Mouse (Mus musculus) C2C12 (cell line): ENCODE results near the gene Papln.

Experiments
- CEBPB ChIP-seq: IDR thresholded peaks from one replicate; pipeline ENCODE4 v1.6.1; 2011; ENCODE audit warnings: low read depth, mild to moderate bottlenecking, control low read depth, moderate library complexity
- CTCF ChIP-seq: IDR thresholded peaks from one replicate; pipeline ENCODE4 v1.5.1; 2011; ENCODE audit not compliant: control insufficient read depth, insufficient read depth, insufficient read length
- FOSL1 ChIP-seq: IDR thresholded peaks from one replicate; pipeline ENCODE4 v1.8.0; 2011; ENCODE audit warnings: mild to moderate bottlenecking, low read length; ENCODE audit not compliant: poor library complexity, insufficient read depth, severe bottlenecking
- MAX ChIP-seq: IDR thresholded peaks from one replicate; pipeline ENCODE4 v1.6.1; 2011; ENCODE audit warnings: mild to moderate bottlenecking, control low read depth
- MYOD1 ChIP-seq: IDR thresholded peaks from one replicate; pipeline ENCODE4 v1.6.1; 2011; ENCODE audit warnings: low read depth; ENCODE audit not compliant: control insufficient read depth, insufficient read length
- MYOG ChIP-seq: IDR thresholded peaks from one replicate; pipeline ENCODE4 v1.6.1; 2011; ENCODE audit not compliant: control insufficient read depth, insufficient read length; ENCODE audit errors: extremely low read depth
- USF1 ChIP-seq: IDR thresholded peaks from one replicate; pipeline ENCODE4 v1.6.1; 2011; ENCODE audit warnings: low read depth, mild to moderate bottlenecking, control low read depth, moderate library complexity

- TF ChIP-seq CTCF: no peak
- no peak for TF ChIP-seq MAX
- TF ChIP-seq USF1: no peak
- no peak for TF ChIP-seq FOSL1
- no peak for TF ChIP-seq CEBPB
- no peak for TF ChIP-seq MYOD1
- TF ChIP-seq MYOG: no peak
These were observed 32.2 kb downstream of the Papln start for GRCm38 (mm10) chr12:83795586-83795985.
